Mouse (Mus musculus): ENCODE measurements at regions not wholly inside any gene's neighbourhood (a gene's known extent, or its start where the extent isn't known, plus 50 kb on each side); places are given as distances from the start of the nearest gene placed in this dataset.

GRCm38 (mm10) chr4:31403976-31404375 is 559.9 kb upstream of the Map3k7 start:
- H3K27me3 ChIP-seq (ENCODE audit: control insufficient read depth, insufficient read depth, low read length) = no peaks in the 10 kb centered on the region
- H3K36me3 ChIP-seq (ENCODE audit: control insufficient read depth, insufficient read depth, low read length) = no peaks in the 10 kb centered on the region
- TF ChIP-seq POLR2A (IDR thresholded peaks at IDR 0.05; ENCODE audit: control insufficient read depth, low read depth, low read length) = no peak
- no peak for TF ChIP-seq CTCF (IDR thresholded peaks at IDR 0.05; ENCODE audit: control insufficient read depth, insufficient read depth, insufficient replicate concordance, low read depth, low read length)
- no peak overlapping the region for H3K27ac ChIP-seq (ENCODE audit: control insufficient read depth, insufficient read depth, low read depth, low read length)
- peaks cover 3% of the 10 kb centered on the region; the same call in 1 of the 2 replicates for H3K4me1 ChIP-seq (ENCODE audit: control insufficient read depth, insufficient read depth, low read length)
- no peak overlapping the region for H3K4me3 ChIP-seq (ENCODE audit: control insufficient read depth, low read depth, low read length)

- TF ChIP-seq CTCF (IDR thresholded peaks at IDR 0.05; ENCODE audit: control insufficient read depth, insufficient read depth, insufficient replicate concordance, low read depth, low read length) (no peak), POLR2A (IDR thresholded peaks at IDR 0.05; ENCODE audit: control insufficient read depth, low read depth, low read length) (no peak)
- H3K27me3 ChIP-seq (ENCODE audit: control insufficient read depth, insufficient read depth, low read length) = no peaks in the 10 kb centered on the region
- H3K27ac ChIP-seq (ENCODE audit: control insufficient read depth, insufficient read depth, low read depth, low read length) = no peak overlapping the region
- H3K36me3 ChIP-seq (ENCODE audit: control insufficient read depth, insufficient read depth, low read length) = no peaks in the 10 kb centered on the region
- no peak overlapping the region for H3K4me3 ChIP-seq (ENCODE audit: control insufficient read depth, low read depth, low read length)
- H3K4me1 ChIP-seq (ENCODE audit: control insufficient read depth, insufficient read depth, low read length) = peaks cover 3% of the 10 kb centered on the region; the same call in 1 of the 2 replicates
Measured at GRCm38 (mm10) chr4:31404840-31405714, 558.8 kb upstream of the Map3k7 start.

GRCm38 (mm10) chr4:31410157-31410556 is 553.7 kb upstream of the Map3k7 start:
- Histone ChIP-seq H3K36me3 (ENCODE audit: control insufficient read depth, insufficient read depth, low read length) (no peaks in the 10 kb centered on the region), H3K4me3 (ENCODE audit: control insufficient read depth, low read depth, low read length) (no peak overlapping the region), H3K27me3 (ENCODE audit: control insufficient read depth, insufficient read depth, low read length) (no peaks in the 10 kb centered on the region), H3K4me1 (ENCODE audit: control insufficient read depth, insufficient read depth, low read length) (peaks cover 1% of the 10 kb centered on the region; the same call in 1 of the 2 replicates), H3K27ac (ENCODE audit: control insufficient read depth, insufficient read depth, low read depth, low read length) (no peak overlapping the region)
- TF ChIP-seq CTCF (IDR thresholded peaks at IDR 0.05; ENCODE audit: control insufficient read depth, insufficient read depth, insufficient replicate concordance, low read depth, low read length) = no peak
- TF ChIP-seq POLR2A (IDR thresholded peaks at IDR 0.05; ENCODE audit: control insufficient read depth, low read depth, low read length) = no peak

- no peak overlapping the region for H3K4me3 ChIP-seq (ENCODE audit: control insufficient read depth, low read depth, low read length)
- TF ChIP-seq CTCF (IDR thresholded peaks at IDR 0.05; ENCODE audit: control insufficient read depth, insufficient read depth, insufficient replicate concordance, low read depth, low read length) (no peak), POLR2A (IDR thresholded peaks at IDR 0.05; ENCODE audit: control insufficient read depth, low read depth, low read length) (no peak)
- H3K27me3 ChIP-seq (ENCODE audit: control insufficient read depth, insufficient read depth, low read length) = no peaks in the 10 kb centered on the region
- H3K27ac ChIP-seq (ENCODE audit: control insufficient read depth, insufficient read depth, low read depth, low read length) = no peak overlapping the region
- H3K4me1 ChIP-seq (ENCODE audit: control insufficient read depth, insufficient read depth, low read length) = no peaks in the 10 kb centered on the region
- H3K36me3 ChIP-seq (ENCODE audit: control insufficient read depth, insufficient read depth, low read length) = no peaks in the 10 kb centered on the region
Measured at GRCm38 (mm10) chr4:31411770-31412525, 551.9 kb upstream of the Map3k7 start.

DNA sequence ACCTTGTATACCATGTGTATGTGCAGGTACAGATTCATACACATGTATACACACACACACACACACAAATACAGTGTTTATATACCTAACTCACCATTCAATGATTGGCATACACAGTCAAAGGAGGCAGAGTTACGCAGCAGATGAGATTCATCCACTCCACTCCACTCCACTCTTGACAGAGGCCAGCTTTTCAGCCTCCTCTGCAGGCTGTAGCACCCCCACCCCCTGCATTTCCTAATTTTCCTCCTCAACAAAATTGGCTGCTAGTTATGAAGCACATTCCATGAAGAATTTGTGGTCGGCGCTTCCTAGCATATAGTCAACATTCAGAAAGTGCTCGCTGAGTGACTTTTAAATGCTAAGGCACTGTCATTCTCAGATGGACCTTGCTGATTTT is 546.7 kb upstream of the Map3k7 start:
- TF ChIP-seq POLR2A (IDR thresholded peaks at IDR 0.05; ENCODE audit: control insufficient read depth, low read depth, low read length) (no peak), CTCF (IDR thresholded peaks at IDR 0.05; ENCODE audit: control insufficient read depth, insufficient read depth, insufficient replicate concordance, low read depth, low read length) (no peak)
- H3K36me3 ChIP-seq (ENCODE audit: control insufficient read depth, insufficient read depth, low read length) = no peaks in the 10 kb centered on the region
- no peak overlapping the region for H3K4me3 ChIP-seq (ENCODE audit: control insufficient read depth, low read depth, low read length)
- no peaks in the 10 kb centered on the region for H3K27me3 ChIP-seq (ENCODE audit: control insufficient read depth, insufficient read depth, low read length)
- no peak overlapping the region for H3K27ac ChIP-seq (ENCODE audit: control insufficient read depth, insufficient read depth, low read depth, low read length)
- peaks cover 2% of the 10 kb centered on the region; the same call in 1 of the 2 replicates for H3K4me1 ChIP-seq (ENCODE audit: control insufficient read depth, insufficient read depth, low read length)

DNA sequence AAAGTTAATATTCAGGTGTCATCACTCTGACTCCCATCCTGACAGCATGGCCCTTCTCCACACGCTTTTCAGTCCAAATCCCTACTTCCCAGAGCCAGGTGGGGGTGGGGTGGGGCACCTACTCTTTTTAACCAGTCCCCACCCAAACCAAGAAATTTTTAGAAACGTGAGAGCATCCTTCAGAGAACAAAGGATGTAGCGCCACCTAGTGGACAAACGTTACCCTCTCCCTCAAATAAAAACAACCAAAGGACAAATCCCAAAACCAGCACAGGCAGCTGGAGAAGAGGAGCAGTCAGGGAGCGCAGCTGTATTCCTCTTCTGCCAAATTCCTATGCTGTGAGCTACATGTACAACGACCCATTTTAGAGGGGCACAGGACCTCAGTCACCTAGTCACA is 544.7 kb upstream of the Map3k7 start:
- TF ChIP-seq CTCF (IDR thresholded peaks at IDR 0.05; ENCODE audit: control insufficient read depth, insufficient read depth, insufficient replicate concordance, low read depth, low read length) = peak; percentile 30; the same call in 1 of the 2 replicates
- no peak for TF ChIP-seq POLR2A (IDR thresholded peaks at IDR 0.05; ENCODE audit: control insufficient read depth, low read depth, low read length)
- Histone ChIP-seq H3K4me3 (ENCODE audit: control insufficient read depth, low read depth, low read length) (no peak overlapping the region), H3K36me3 (ENCODE audit: control insufficient read depth, insufficient read depth, low read length) (no peaks in the 10 kb centered on the region), H3K27ac (ENCODE audit: control insufficient read depth, insufficient read depth, low read depth, low read length) (no peak overlapping the region), H3K27me3 (ENCODE audit: control insufficient read depth, insufficient read depth, low read length) (no peaks in the 10 kb centered on the region), H3K4me1 (ENCODE audit: control insufficient read depth, insufficient read depth, low read length) (peaks cover 2% of the 10 kb centered on the region; the same call in 1 of the 2 replicates)

GRCm38 (mm10) chr4:31420167-31420566 is 543.7 kb upstream of the Map3k7 start:
- H3K36me3 ChIP-seq (ENCODE audit: control insufficient read depth, insufficient read depth, low read length) = no peaks in the 10 kb centered on the region
- peaks cover 2% of the 10 kb centered on the region; the same call in 1 of the 2 replicates for H3K4me1 ChIP-seq (ENCODE audit: control insufficient read depth, insufficient read depth, low read length)
- no peak overlapping the region for H3K27ac ChIP-seq (ENCODE audit: control insufficient read depth, insufficient read depth, low read depth, low read length)
- H3K4me3 ChIP-seq (ENCODE audit: control insufficient read depth, low read depth, low read length) = no peak overlapping the region
- TF ChIP-seq POLR2A (IDR thresholded peaks at IDR 0.05; ENCODE audit: control insufficient read depth, low read depth, low read length) (no peak), CTCF (IDR thresholded peaks at IDR 0.05; ENCODE audit: control insufficient read depth, insufficient read depth, insufficient replicate concordance, low read depth, low read length) (no peak)
- H3K27me3 ChIP-seq (ENCODE audit: control insufficient read depth, insufficient read depth, low read length) = no peaks in the 10 kb centered on the region
